Mouse (Mus musculus): Measurements from ENCODE around the gene Gpd2.

Gene Gpd2

GRCm38 (mm10) chr2:57251636-57252317 lies 14.3 kb downstream of the Gpd2 start:
- DNase-seq (ENCODE audit: low read depth), result no peak

- no peak for DNase-seq (ENCODE audit: low read depth)
These were observed 15.3 kb downstream of the Gpd2 start for GRCm38 (mm10) chr2:57252542-57253301.

- no peak for DNase-seq (ENCODE audit: low read depth)
These were observed 16.8 kb downstream of the Gpd2 start for GRCm38 (mm10) chr2:57254267-57254666.

GRCm38 (mm10) chr2:57255153-57255670 lies 17.8 kb downstream of the Gpd2 start:
- no peak for DNase-seq (ENCODE audit: low read depth)

- DNase-seq (ENCODE audit: low read depth), result no peak
These were observed 18.4 kb downstream of the Gpd2 start for GRCm38 (mm10) chr2:57255836-57256235.

GRCm38 (mm10) chr2:57256459-57256858 lies 19.0 kb downstream of the Gpd2 start:
- DNase-seq (ENCODE audit: low read depth), result no peak

GRCm38 (mm10) chr2:57261286-57262077 lies 24.0 kb downstream of the Gpd2 start:
- DNase-seq (ENCODE audit: low read depth), result no peak

- DNase-seq (ENCODE audit: low read depth), result no peak
These were observed 26.0 kb downstream of the Gpd2 start for GRCm38 (mm10) chr2:57263431-57263830.

- DNase-seq (ENCODE audit: low read depth), result no peak
These were observed 27.5 kb downstream of the Gpd2 start for GRCm38 (mm10) chr2:57264912-57265311.

GRCm38 (mm10) chr2:57266679-57267393 lies 29.4 kb downstream of the Gpd2 start:
- DNase-seq (ENCODE audit: low read depth), result no peak

- no peak for DNase-seq (ENCODE audit: low read depth)
These were observed 29.9 kb downstream of the Gpd2 start for GRCm38 (mm10) chr2:57267394-57267716.

- DNase-seq (ENCODE audit: low read depth), result no peak
These were observed 30.5 kb downstream of the Gpd2 start for GRCm38 (mm10) chr2:57267896-57268295.

GRCm38 (mm10) chr2:57268839-57269238 lies 31.4 kb downstream of the Gpd2 start:
- DNase-seq (ENCODE audit: low read depth), result no peak

- no peak for DNase-seq (ENCODE audit: low read depth)
These were observed 32.4 kb downstream of the Gpd2 start for GRCm38 (mm10) chr2:57269690-57270435.

GRCm38 (mm10) chr2:57280190-57280723 lies 42.8 kb downstream of the Gpd2 start:
- no peak for DNase-seq (ENCODE audit: low read depth)

- DNase-seq (ENCODE audit: low read depth), result no peak
These were observed 46.4 kb downstream of the Gpd2 start for GRCm38 (mm10) chr2:57283791-57284190.

- DNase-seq (ENCODE audit: low read depth), result no peak
These were observed 47.8 kb downstream of the Gpd2 start for GRCm38 (mm10) chr2:57285197-57285596.

- DNase-seq (ENCODE audit: low read depth), result no peak
These were observed 50.6 kb downstream of the Gpd2 start for GRCm38 (mm10) chr2:57287986-57288385.

GRCm38 (mm10) chr2:57293571-57293970 lies 56.1 kb downstream of the Gpd2 start:
- DNase-seq (ENCODE audit: low read depth), result no peak

- DNase-seq (ENCODE audit: low read depth), result no peak
These were observed 58.6 kb downstream of the Gpd2 start for GRCm38 (mm10) chr2:57296069-57296468.

GRCm38 (mm10) chr2:57297226-57297625 lies 59.8 kb downstream of the Gpd2 start:
- no peak for DNase-seq (ENCODE audit: low read depth)

All from induced T-regulatory cell, adult 2 months (primary cell).